In genomic region chr9:123107186-123107585, GRCm38 (mm10) we compare ENCODE assay signal across 21 mouse cellular contexts. TPM values are rescaled to one million over a fixed set of nuclear protein-coding genes. Genes with fewer than 3 reads are reported as not detected.
DNase-seq lines count a peak whose midpoint lies in the region; ATAC-seq and TF ChIP-seq lines count a peak whose summit lies in the region.
"Had no signal": no experiment of that assay in that cellular context is flagged by ENCODE, and none has a peak within 500 bp of the region (broad histone marks: within the 10 kb centered on the region; RNA-seq: fewer than 3 reads in every experiment).

No protein-coding gene starts in this region.

- ATAC-seq in frontal cortex, adult (ENCODE audit: low TSS enrichment) = peak; percentile 82; the same call in 1 of the 2 replicates
- ATAC-seq in lung, embryonic 14.5 days (ENCODE audit: insufficient read depth) = 0 out of 2 replicates have a peak, but pooled peaks have one; percentile 44
- ATAC-seq in lung, postnatal 0 days = no peak
- ATAC-seq in erythroblast, adult 5-6 weeks (replicated peaks; ENCODE audit: low FRiP score, poor library complexity, severe bottlenecking) = peak; percentile 74
- ATAC-seq in neutrophil, adult 5-6 weeks (ENCODE audit: extremely low read depth, insufficient number of reproducible peaks, low FRiP score, poor library complexity, severe bottlenecking) = peak; percentile 69
- ATAC-seq in midbrain, postnatal 0 days (ENCODE audit: low FRiP score) = no peak
- ATAC-seq: hindbrain, postnatal 0 days had no signal

- H3K27ac ChIP-seq in lung, embryonic 14.5 days (ENCODE audit: low read depth) = no peak overlapping the region
- no peak overlapping the region for H3K27ac ChIP-seq in lung, postnatal 0 days (ENCODE audit: low read length)
- no peak overlapping the region for H3K27ac ChIP-seq in midbrain, postnatal 0 days (ENCODE audit: low read depth, low read length)
- H3K27ac ChIP-seq: hindbrain, postnatal 0 days; layer of hippocampus, adult 2 months; left cerebral cortex, adult 2 months; neural tube, embryonic 13.5 days had no signal

- TF ChIP-seq EP300 in lung, postnatal 0 days (IDR thresholded peaks at IDR 0.05) = no peak

- TF ChIP-seq CTCF in lung, embryonic 14.5 days (IDR thresholded peaks at IDR 0.05; ENCODE audit: low read depth) = no peak
- TF ChIP-seq CTCF in lung, postnatal 0 days (IDR thresholded peaks at IDR 0.05) = no peak
- no peak for TF ChIP-seq CTCF in midbrain, postnatal 0 days (IDR thresholded peaks at IDR 0.05)

- no peak overlapping the region for H3K4me3 ChIP-seq in lung, embryonic 14.5 days (ENCODE audit: low read depth, low read length)
- no peak overlapping the region for H3K4me3 ChIP-seq in lung, postnatal 0 days (ENCODE audit: low read depth, low read length)
- H3K4me3 ChIP-seq in midbrain, postnatal 0 days (ENCODE audit: low read depth, low read length) = no peak overlapping the region
- H3K4me3 ChIP-seq: layer of hippocampus, adult 2 months; left cerebral cortex, adult 2 months; neural tube, embryonic 13.5 days had no signal

- WGBS in lung, embryonic 14.5 days = 84% methylated on average over 4 of the region's 4 CpGs
- 83% methylated on average over 4 of the region's 4 CpGs for WGBS in lung, postnatal 0 days
- WGBS in midbrain, postnatal 0 days = 93% methylated on average over 4 of the region's 4 CpGs

- no peak overlapping the region for H3K9ac ChIP-seq in lung, embryonic 14.5 days
- H3K9ac ChIP-seq in lung, postnatal 0 days (replicated peaks; ENCODE audit: low read depth) = no peak overlapping the region
- H3K9ac ChIP-seq in midbrain, postnatal 0 days (replicated peaks; ENCODE audit: low read length, poor library complexity, severe bottlenecking) = no peak overlapping the region
- H3K9ac ChIP-seq: neural tube, embryonic 13.5 days had no signal

- no peak for DNase-seq in frontal cortex, postnatal 25 days (ENCODE audit: low spot score in 2 of 2)
- no peak for DNase-seq in lung, embryonic 14.5 days
- no peak for DNase-seq in lung, postnatal 0 days (ENCODE audit: low spot score)
- no peak for DNase-seq in ovary, postnatal 14 days (ENCODE audit: low spot score)
- no peak for DNase-seq in midbrain, postnatal 0 days (ENCODE audit: low spot score)
- DNase-seq: adrenal gland, postnatal 14 days; cerebellum, postnatal 10 days; heart, adult 11 months; lung, adult 2 months; right cerebral cortex, adult 18-20 months; thymus, postnatal 14 days had no signal

- 0 out of 2 replicates have a peak, but pooled peaks cover 5% of the 10 kb centered on the region for H3K4me1 ChIP-seq in lung, embryonic 14.5 days (ENCODE audit: insufficient read depth)
- peaks cover 11% of the 10 kb centered on the region; the same call in 1 of the 2 replicates for H3K4me1 ChIP-seq in lung, postnatal 0 days (ENCODE audit: insufficient read depth, low read depth, low read length)
- no peaks in the 10 kb centered on the region; the same call in 1 of the 2 replicates for H3K4me1 ChIP-seq in midbrain, postnatal 0 days (ENCODE audit: insufficient read depth, low read length)

- H3K27me3 ChIP-seq in lung, embryonic 14.5 days (ENCODE audit: insufficient read depth, low read length) = no peaks in the 10 kb centered on the region
- no peaks in the 10 kb centered on the region for H3K27me3 ChIP-seq in lung, postnatal 0 days (replicated peaks; ENCODE audit: insufficient read depth, low read length)
- H3K27me3 ChIP-seq in midbrain, postnatal 0 days (ENCODE audit: insufficient read depth, low read length) = no peaks in the 10 kb centered on the region
- H3K27me3 ChIP-seq: neural tube, embryonic 13.5 days had no signal

- H3K9me3 ChIP-seq in lung, embryonic 14.5 days (ENCODE audit: low read depth, low read length) = no peaks in the 10 kb centered on the region
- no peaks in the 10 kb centered on the region for H3K9me3 ChIP-seq in lung, postnatal 0 days (ENCODE audit: low read length)
- no peaks in the 10 kb centered on the region for H3K9me3 ChIP-seq in midbrain, postnatal 0 days (ENCODE audit: low read length)
- H3K9me3 ChIP-seq: neural tube, embryonic 13.5 days had no signal

- no peak overlapping the region for H3K4me2 ChIP-seq in lung, embryonic 14.5 days
- H3K4me2 ChIP-seq in lung, postnatal 0 days (replicated peaks; ENCODE audit: low read depth, low read length) = no peak overlapping the region
- H3K4me2 ChIP-seq in midbrain, postnatal 0 days (ENCODE audit: low read depth, low read length, poor library complexity, severe bottlenecking) = no peak overlapping the region
- H3K4me2 ChIP-seq: neural tube, embryonic 13.5 days had no signal

- H3K36me3 ChIP-seq in lung, embryonic 14.5 days (ENCODE audit: insufficient read depth) = peaks cover 18% of the 10 kb centered on the region; the same call in 1 of the 2 replicates
- no peaks in the 10 kb centered on the region for H3K36me3 ChIP-seq in lung, postnatal 0 days (ENCODE audit: insufficient read depth, low read length)
- H3K36me3 ChIP-seq in midbrain, postnatal 0 days (ENCODE audit: insufficient read depth, low read length) = peaks cover 4% of the 10 kb centered on the region; the same call in 1 of the 2 replicates

RNA-seq across cellular contexts. Expression of gene Zdhhc3, which starts 5.8 kb away (rescaled TPM):
- polyA plus RNA-seq in lung, embryonic 14.5 days (2014; fragmentation: Nextera tagmentation; extraction: Ambion mirVana) = 57.4 and 59.1 TPM in 2 replicates
- 127 and 130 TPM in 2 replicates for polyA plus RNA-seq in lung, postnatal 0 days (2015; fragmentation: Nextera tagmentation; extraction: Ambion mirVana)
- 11.7 and 24.9 TPM in 2 replicates for total RNA-seq in erythroblast, adult 5-6 weeks (2015; ENCODE audit: low replicate concordance)
- 8.4 and 15.1 TPM in 2 replicates for total RNA-seq in erythroblast, adult 5-6 weeks (2017; ENCODE audit: low replicate concordance)
- 26.5 and 27.1 TPM in 2 replicates for total RNA-seq in neutrophil, adult 5-6 weeks (2017)
- total RNA-seq in midbrain, postnatal 0 days (2014; rRNA removed) = 72.5 and 76.7 TPM in 2 replicates
- 85.4 and 86.9 TPM in 2 replicates for polyA plus RNA-seq in midbrain, postnatal 0 days (2015; fragmentation: Nextera tagmentation; extraction: Ambion mirVana)

RNA-seq across cellular contexts. Expression of gene Exosc7, which starts 5.8 kb away (rescaled TPM):
- polyA plus RNA-seq in lung, embryonic 14.5 days (2014; fragmentation: Nextera tagmentation; extraction: Ambion mirVana) = 123 and 132 TPM in 2 replicates
- 139 and 145 TPM in 2 replicates for polyA plus RNA-seq in lung, postnatal 0 days (2015; fragmentation: Nextera tagmentation; extraction: Ambion mirVana)
- 6.5 and 12.3 TPM in 2 replicates for total RNA-seq in erythroblast, adult 5-6 weeks (2015; ENCODE audit: low replicate concordance)
- 12.9 and 24.5 TPM in 2 replicates for total RNA-seq in erythroblast, adult 5-6 weeks (2017; ENCODE audit: low replicate concordance)
- 35.0 and 42.7 TPM in 2 replicates for total RNA-seq in neutrophil, adult 5-6 weeks (2017)
- 21.4 and 36.7 TPM in 2 replicates for total RNA-seq in midbrain, postnatal 0 days (2014; rRNA removed)
- 59.3 and 61.1 TPM in 2 replicates for polyA plus RNA-seq in midbrain, postnatal 0 days (2015; fragmentation: Nextera tagmentation; extraction: Ambion mirVana)

RNA-seq across cellular contexts. Expression of gene Clec3b, which starts 43.6 kb away (rescaled TPM):
- not detected in 2 replicates for polyA plus RNA-seq in lung, embryonic 14.5 days (2014; fragmentation: Nextera tagmentation; extraction: Ambion mirVana)
- polyA plus RNA-seq in lung, postnatal 0 days (2015; fragmentation: Nextera tagmentation; extraction: Ambion mirVana) = 84.7 and 86.6 TPM in 2 replicates
- total RNA-seq in erythroblast, adult 5-6 weeks (2015; ENCODE audit: low replicate concordance) = not detected in 2 replicates
- not detected in 2 replicates for total RNA-seq in erythroblast, adult 5-6 weeks (2017; ENCODE audit: low replicate concordance)
- total RNA-seq in neutrophil, adult 5-6 weeks (2017) = not detected in 2 replicates
- 1.3 TPM in 2 replicates for total RNA-seq in midbrain, postnatal 0 days (2014; rRNA removed)
- 3.7 and 4.9 TPM in 2 replicates for polyA plus RNA-seq in midbrain, postnatal 0 days (2015; fragmentation: Nextera tagmentation; extraction: Ambion mirVana)
- polyA plus RNA-seq: embryonic facial prominence, embryonic 11.5 days; kidney, embryonic 14.5 days; limb, embryonic 11.5 days had no signal

Comparison
In these comparisons a context has a peak if more than half of its experiments do, and no peak if none do; other contexts are left out.
1. ATAC-seq: peak in frontal cortex, adult (single experiment), lung, embryonic 14.5 days (single experiment), erythroblast, adult 5-6 weeks (single experiment) and neutrophil, adult 5-6 weeks (single experiment); none in lung, postnatal 0 days (single experiment) and midbrain, postnatal 0 days (single experiment).